Comparison of ENCODE assay signal across 9 mouse cellular contexts in genomic region chr9:42275027-42275760, GRCm38 (mm10). TPM values are rescaled to one million over a fixed set of nuclear protein-coding genes. Genes with fewer than 3 reads are reported as not detected.
DNase-seq lines count a peak whose midpoint lies in the region; TF ChIP-seq lines count a peak whose summit lies in the region.
"Had no signal": no experiment of that assay in that cellular context is flagged by ENCODE, and none has a peak within 500 bp of the region (broad histone marks: within the 10 kb centered on the region; RNA-seq: fewer than 3 reads in every experiment).

No protein-coding gene starts in this region.

- TF ChIP-seq POLR2A in heart, adult 2 months (IDR thresholded peaks at IDR 0.05; ENCODE audit: insufficient read depth, low read depth, low read length): no peak

- peak; percentile 68 for TF ChIP-seq CTCF in heart, adult 2 months (IDR thresholded peaks at IDR 0.05)

- no peaks in the 10 kb centered on the region for H3K36me3 ChIP-seq in heart, adult 2 months (ENCODE audit: control insufficient read depth, insufficient read depth, low read length)
- no peaks in the 10 kb centered on the region for H3K36me3 ChIP-seq in splenic B cell, adult 2 months (ENCODE audit: control insufficient read depth, insufficient read depth, low read length, poor library complexity, severe bottlenecking)
- H3K36me3 ChIP-seq: limb, embryonic 15.5 days had no signal

- 57% methylated on average over 13 of the region's 13 CpGs for WGBS in heart, adult 2 months

- TF ChIP-seq EP300 in heart, adult 2 months (IDR thresholded peaks at IDR 0.05; ENCODE audit: insufficient read depth, low read depth, low read length): no peak

- H3K27ac ChIP-seq in heart, adult 2 months: no peak overlapping the region
- H3K27ac ChIP-seq: limb, embryonic 15.5 days had no signal

- H3K27me3 ChIP-seq in heart, adult 2 months (ENCODE audit: control insufficient read depth, insufficient read depth, low read length): no peaks in the 10 kb centered on the region
- no peaks in the 10 kb centered on the region for H3K27me3 ChIP-seq in splenic B cell, adult 2 months (ENCODE audit: control insufficient read depth, insufficient read depth, low read length, poor library complexity, severe bottlenecking)
- H3K27me3 ChIP-seq: limb, embryonic 15.5 days had no signal

- intact Hi-C loops in heart, adult 2 months (cut with DNase I): loop anchor here (1.0 kb wide), 1 partner anchor 276 kb away; no protein-coding TSS in a partner anchor

- H3K79me2 ChIP-seq in heart, adult 2 months (replicated peaks; ENCODE audit: control insufficient read depth, insufficient read depth, low read length): no peaks in the 10 kb centered on the region

- no peaks in the 10 kb centered on the region for H3K4me1 ChIP-seq in heart, adult 2 months (ENCODE audit: control insufficient read depth, insufficient read depth, low read length)
- H3K4me1 ChIP-seq: limb, embryonic 15.5 days had no signal

- DNase-seq in heart, adult 2 months: no peak
- DNase-seq in heart, adult 8-10 months (ENCODE audit: low spot score): no peak
- peak; percentile 34 to 50 for DNase-seq in right cerebral cortex, adult 2 months (ENCODE audit: low spot score in 2 of 2)
- no peak for DNase-seq in right cerebral cortex, postnatal 25 days
- peak; percentile 9 for DNase-seq in heart, postnatal 4 days
- peak; percentile 42 for DNase-seq in splenic B cell, adult 2 months (ENCODE audit: low read depth, low spot score)
- no peak for DNase-seq in gastrocnemius, postnatal 10 days
- no peak for DNase-seq in frontal cortex, postnatal 14 days (ENCODE audit: low spot score in 2 of 2)

- no peak overlapping the region for H3K9ac ChIP-seq in heart, adult 2 months (ENCODE audit: low read depth, low read length)
- H3K9ac ChIP-seq: limb, embryonic 15.5 days had no signal

- no peak overlapping the region for H3K4me3 ChIP-seq in heart, adult 2 months
- H3K4me3 ChIP-seq: limb, embryonic 15.5 days had no signal

RNA-seq across cellular contexts. Expression of gene Sc5d, which starts 11.1 kb away (rescaled TPM):
- 10 to 100 TPM; 15.8 to 19.1 TPM for total RNA-seq in heart, adult 2 months (2021)
- polyA plus RNA-seq in heart, adult 2 months (2012; rRNA removed): 24.3 and 59.2 TPM in 2 replicates
- total RNA-seq in heart, adult 8-10 months (2022): 10 to 100 TPM; 16.9 to 20.1 (median 19.2) TPM
- 10 to 100 TPM; 20.4 to 21.5 TPM for total RNA-seq in heart, postnatal 4 days (2021)
- 10 to 100 TPM; 16.4 to 17.0 TPM for total RNA-seq in gastrocnemius, postnatal 10 days (2021)

Comparison
In these comparisons a context has a peak if more than half of its experiments do, and no peak if none do; other contexts are left out.
1. DNase-seq: peak in right cerebral cortex, adult 2 months (2 of 2), heart, postnatal 4 days (single experiment) and splenic B cell, adult 2 months (single experiment); none in heart, adult 2 months (0 of 2), heart, adult 8-10 months (single experiment), right cerebral cortex, postnatal 25 days (single experiment), gastrocnemius, postnatal 10 days (single experiment) and frontal cortex, postnatal 14 days (0 of 2).